Mouse (Mus musculus) liver, embryonic 15.5 days (tissue): ENCODE results near the gene Plcd4. TPM values are rescaled to one million over a fixed set of nuclear protein-coding genes. Genes with fewer than 3 reads are reported as not detected.

Source experiments
- ATAC-seq: fragments of 200-750 bp; cut with Nextera tagmentation; 2 replicates; pipeline ENCODE4 v1.8.0; 2017; ENCODE audit warnings: moderate number of reproducible peaks, mild to moderate bottlenecking, moderate library complexity; ENCODE audit not compliant: insufficient read depth
- H3K27ac ChIP-seq: fragments of 300-500 bp; sonication (generic); replicated peaks from 2 replicates; pipeline ENCODE4 v1.5.1; 2015; ENCODE audit warnings: mild to moderate bottlenecking, inconsistent platforms
- H3K27me3 ChIP-seq: fragments of 300-500 bp; sonication (generic); 2 replicates; pipeline ENCODE4 v1.6.1; 2015; ENCODE audit warnings: mild to moderate bottlenecking, inconsistent platforms
- H3K36me3 ChIP-seq: fragments of 300-500 bp; sonication (generic); replicated peaks from 2 replicates; pipeline ENCODE4 v1.6.1; 2015; ENCODE audit warnings: moderate library complexity, mild to moderate bottlenecking, inconsistent platforms
- H3K4me1 ChIP-seq: fragments of 300-500 bp; sonication (generic); replicated peaks from 2 replicates; pipeline ENCODE4 v1.6.1; 2015; ENCODE audit warnings: inconsistent platforms
- H3K4me2 ChIP-seq: fragments of 300-500 bp; sonication (generic); 2 replicates; pipeline ENCODE4 v1.6.1; 2015; ENCODE audit warnings: moderate library complexity, mild to moderate bottlenecking, inconsistent platforms
- H3K4me3 ChIP-seq: fragments of 300-500 bp; sonication (generic); replicated peaks from 2 replicates; pipeline ENCODE4 v1.5.1; 2015; ENCODE audit warnings: mild to moderate bottlenecking, inconsistent platforms
- H3K9ac ChIP-seq: fragments of 300-500 bp; sonication (generic); 2 replicates; pipeline ENCODE4 v1.6.1; 2015; ENCODE audit warnings: moderate library complexity, mild to moderate bottlenecking, inconsistent platforms
- H3K9me3 ChIP-seq: fragments of 300-500 bp; sonication (generic); replicated peaks from 2 replicates; pipeline ENCODE4 v1.6.1; 2016; ENCODE audit warnings: inconsistent platforms
- WGBS: fragments of 180-500 bp; shearing (Covaris S2); methylation state at CpG from one replicate; pipeline ENCODE4 v1.1.7; 2015; ENCODE audit warnings: mixed read lengths; ENCODE audit not compliant: insufficient replicate concordance; 5-methylcytosine and 5-hydroxymethylcytosine counted together
- polyA plus RNA-seq: library from polyadenylated mRNA; unstranded; fragments of >200 nt; fragmentation: Nextera tagmentation; extraction: Ambion mirVana; gene quantifications from 2 replicates; pipeline ENCODE4 v1.2.1, GENCODE M21; 2015

Gene Plcd4
- polyA plus RNA-seq, 1 experiment from 2014 or later: 0.17 TPM

GRCm38 (mm10) chr1:74538650-74539049 is 4.0 kb upstream of the Plcd4 start:
- H3K27me3 ChIP-seq: peaks cover 24% of the 10 kb centered on the region; the same call in 1 of the 2 replicates
- H3K9ac ChIP-seq: no peak overlapping the region
- no peak overlapping the region for H3K4me3 ChIP-seq
- no peaks in the 10 kb centered on the region for H3K4me1 ChIP-seq
- H3K27ac ChIP-seq: no peak overlapping the region
- H3K36me3 ChIP-seq: no peaks in the 10 kb centered on the region
- no peak for ATAC-seq
- no peak overlapping the region for H3K4me2 ChIP-seq
- H3K9me3 ChIP-seq: no peaks in the 10 kb centered on the region

GRCm38 (mm10) chr1:74544184-74544583 is 1.5 kb downstream of the Plcd4 start, which contains the start of gene Usp37:
TSS of gene Usp37 (minus strand) at chr1:74544284.
- no peak for ATAC-seq
- Histone ChIP-seq H3K4me2 (no peak within 1 kb of the TSS), H3K27ac (no peak within 1 kb of the TSS), H3K36me3 (no peaks in the 10 kb centered on the region), H3K4me3 (no peak within 1 kb of the TSS), H3K9me3 (no peaks in the 10 kb centered on the region), H3K9ac (no peak within 1 kb of the TSS), H3K4me1 (no peaks in the 10 kb centered on the region), H3K27me3 (peaks cover 31% of the 10 kb centered on the region; the same call in 1 of the 2 replicates)
- 60% methylated on average over 4 of the region's 4 CpGs for WGBS

- H3K36me3 ChIP-seq: no peaks in the 10 kb centered on the region
- no peak overlapping the region for H3K27ac ChIP-seq
- 53% methylated on average over 5 of the region's 5 CpGs for WGBS
- no peak for ATAC-seq
- H3K9me3 ChIP-seq: no peaks in the 10 kb centered on the region
- no peak overlapping the region for H3K9ac ChIP-seq
- no peak overlapping the region for H3K4me2 ChIP-seq
- no peaks in the 10 kb centered on the region for H3K4me1 ChIP-seq
- no peaks in the 10 kb centered on the region for H3K27me3 ChIP-seq
- H3K4me3 ChIP-seq: no peak overlapping the region
These were observed 16.4 kb downstream of the Plcd4 start for GRCm38 (mm10) chr1:74559061-74559460.

- Histone ChIP-seq H3K4me3 (no peak overlapping the region), H3K9me3 (no peaks in the 10 kb centered on the region), H3K27ac (no peak overlapping the region), H3K27me3 (no peaks in the 10 kb centered on the region), H3K4me1 (no peaks in the 10 kb centered on the region), H3K9ac (no peak overlapping the region), H3K36me3 (peaks cover 54% of the 10 kb centered on the region), H3K4me2 (no peak overlapping the region)
- WGBS: 65% methylated on average over 6 of the region's 6 CpGs
- no peak for ATAC-seq
These were observed 23.1 kb downstream of the Plcd4 start for GRCm38 (mm10) chr1:74565834-74566233.

- WGBS: 82% methylated on average over 29 of the region's 29 CpGs
- H3K4me2 ChIP-seq: no peak overlapping the region
- H3K27me3 ChIP-seq: no peaks in the 10 kb centered on the region
- no peak for ATAC-seq
- H3K4me1 ChIP-seq: no peaks in the 10 kb centered on the region
- H3K9me3 ChIP-seq: no peaks in the 10 kb centered on the region
- H3K36me3 ChIP-seq: peaks cover 87% of the 10 kb centered on the region
- no peak overlapping the region for H3K27ac ChIP-seq
- H3K4me3 ChIP-seq: no peak overlapping the region
- no peak overlapping the region for H3K9ac ChIP-seq
These were observed 27.3 kb downstream of the Plcd4 start for GRCm38 (mm10) chr1:74569739-74570719.

GRCm38 (mm10) chr1:74582621-74583020 is 39.9 kb downstream of the Plcd4 start:
- Histone ChIP-seq H3K36me3 (peaks cover 35% of the 10 kb centered on the region), H3K4me2 (no peak overlapping the region), H3K4me3 (no peak overlapping the region), H3K4me1 (peaks cover 29% of the 10 kb centered on the region), H3K9ac (no peak overlapping the region), H3K27me3 (no peaks in the 10 kb centered on the region), H3K27ac (no peak overlapping the region), H3K9me3 (no peaks in the 10 kb centered on the region)
- WGBS: 70% methylated on average over 3 of the region's 3 CpGs
- ATAC-seq: no peak

- Histone ChIP-seq H3K9ac (no peak overlapping the region), H3K4me1 (peaks cover 42% of the 10 kb centered on the region), H3K4me2 (no peak overlapping the region), H3K36me3 (peaks cover 20% of the 10 kb centered on the region), H3K27ac (peak overlapping the region; percentile 15; the same call in 1 of the 2 replicates), H3K9me3 (no peaks in the 10 kb centered on the region), H3K4me3 (no peak overlapping the region), H3K27me3 (no peaks in the 10 kb centered on the region)
- WGBS: 65% methylated on average over 3 of the region's 3 CpGs
- no peak for ATAC-seq
These were observed 42.1 kb downstream of the Plcd4 start for GRCm38 (mm10) chr1:74584616-74585398.

GRCm38 (mm10) chr1:74587233-74587772 is 44.6 kb downstream of the Plcd4 start:
- no peaks in the 10 kb centered on the region for H3K27me3 ChIP-seq
- ATAC-seq: no peak
- under 1% methylated on average over 24 of the region's 24 CpGs for WGBS
- peak overlapping the region; percentile 89 for H3K27ac ChIP-seq
- H3K4me1 ChIP-seq: peaks cover 42% of the 10 kb centered on the region
- H3K4me3 ChIP-seq: peak overlapping the region; percentile 79
- H3K9me3 ChIP-seq: no peaks in the 10 kb centered on the region
- H3K36me3 ChIP-seq: peaks cover 35% of the 10 kb centered on the region
- H3K9ac ChIP-seq: peak overlapping the region; percentile 69
- peak overlapping the region; percentile 97 for H3K4me2 ChIP-seq

GRCm38 (mm10) chr1:74587773-74588445 is 45.2 kb downstream of the Plcd4 start, which contains the start of the genes Zfp142 and Bcs1l:
TSS of gene Zfp142 (minus strand) at chr1:74588246.
TSS of gene Bcs1l (plus strand) at chr1:74588289.
- H3K27me3 ChIP-seq: no peaks in the 10 kb centered on the region
- ATAC-seq: peak; percentile 95
- H3K9ac ChIP-seq: peak within 1 kb of the TSS; percentile 69
- H3K4me2 ChIP-seq: peak within 1 kb of the TSS; percentile 97
- under 1% methylated on average over 48 of the region's 48 CpGs for WGBS
- peaks cover 33% of the 10 kb centered on the region for H3K36me3 ChIP-seq
- peak within 1 kb of the TSS; percentile 89 for H3K27ac ChIP-seq
- H3K9me3 ChIP-seq: no peaks in the 10 kb centered on the region
- peaks cover 42% of the 10 kb centered on the region for H3K4me1 ChIP-seq
- H3K4me3 ChIP-seq: peak within 1 kb of the TSS; percentile 79

GRCm38 (mm10) chr1:74594434-74594833 is 51.7 kb downstream of the Plcd4 start:
- no peak for ATAC-seq
- 48% methylated on average over 8 of the region's 8 CpGs for WGBS
- H3K9ac ChIP-seq: no peak overlapping the region
- no peak overlapping the region for H3K27ac ChIP-seq
- H3K36me3 ChIP-seq: peaks cover 78% of the 10 kb centered on the region
- no peaks in the 10 kb centered on the region for H3K9me3 ChIP-seq
- H3K4me1 ChIP-seq: peaks cover 8% of the 10 kb centered on the region
- no peak overlapping the region for H3K4me2 ChIP-seq
- no peaks in the 10 kb centered on the region for H3K27me3 ChIP-seq
- no peak overlapping the region for H3K4me3 ChIP-seq
